Mouse (Mus musculus): ENCODE results near the gene Cdh5. TPM values are rescaled to one million over a fixed set of nuclear protein-coding genes. Genes with fewer than 3 reads are reported as not detected.

Cdh5 gene
- polyA plus RNA-seq, 1 experiment from 2014 or later, result 8.7 TPM

DNA sequence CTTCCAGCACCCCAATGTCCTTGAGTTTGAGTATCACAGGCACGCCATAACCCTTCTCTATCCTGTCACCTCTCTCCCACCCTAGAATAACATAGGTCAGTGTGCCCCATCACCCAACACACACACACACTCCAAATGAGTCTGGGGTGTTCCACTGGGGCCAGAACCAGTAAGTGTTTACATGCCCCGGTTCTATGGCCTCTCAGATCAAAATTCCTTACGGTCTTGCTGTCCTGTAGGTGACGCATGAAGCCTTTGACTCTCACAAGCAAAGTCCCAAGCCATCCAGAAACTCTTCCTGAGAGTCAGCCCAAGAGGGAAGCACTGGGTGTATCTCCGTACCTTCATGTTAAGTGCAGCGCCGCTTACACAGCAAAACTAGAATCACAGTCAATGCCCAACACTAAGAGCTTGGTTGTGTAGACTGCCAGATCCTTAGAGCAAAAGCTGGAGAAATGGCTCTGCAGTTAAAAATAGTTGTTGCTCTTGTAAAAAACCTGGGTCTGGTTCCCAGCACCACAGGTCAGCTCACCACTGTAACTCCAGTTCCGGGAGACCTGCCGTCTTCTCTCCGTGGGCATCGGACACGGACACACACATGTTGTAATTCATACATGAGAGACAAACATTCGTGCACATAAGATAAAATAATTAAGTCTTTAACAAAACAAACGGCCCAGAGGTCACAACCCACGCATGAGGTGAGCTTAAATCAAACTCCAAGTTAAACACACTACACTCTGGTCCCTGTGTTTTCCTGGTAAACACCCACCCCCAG lies 45.5 kb downstream of the Cdh5 start:
- TF ChIP-seq EP300 (optimal IDR thresholded peaks at IDR 0.05) (no peak), CTCF (IDR thresholded peaks at IDR 0.05; ENCODE audit: low read depth) (no peak)
- Histone ChIP-seq H3K9me3 (ENCODE audit: control insufficient read depth, low read length) (no peaks in the 10 kb centered on the region), H3K9ac (ENCODE audit: low read length) (no peak overlapping the region), H3K4me3 (ENCODE audit: low read depth, low read length) (no peak overlapping the region), H3K4me1 (replicated peaks; ENCODE audit: control insufficient read depth, insufficient read depth) (no peaks in the 10 kb centered on the region), H3K36me3 (ENCODE audit: control insufficient read depth, insufficient read depth, low read length) (no peaks in the 10 kb centered on the region), H3K4me2 (replicated peaks; ENCODE audit: low read depth) (no peak overlapping the region), H3K27me3 (ENCODE audit: control insufficient read depth, insufficient read depth, low read length) (no peaks in the 10 kb centered on the region), H3K27ac (replicated peaks) (no peak overlapping the region)
- ATAC-seq (ENCODE audit: low FRiP score, low TSS enrichment), result no peak
- 81% methylated on average over 15 of the region's 15 CpGs for WGBS
- no peak for DNase-seq (ENCODE audit: low spot score)

DNA sequence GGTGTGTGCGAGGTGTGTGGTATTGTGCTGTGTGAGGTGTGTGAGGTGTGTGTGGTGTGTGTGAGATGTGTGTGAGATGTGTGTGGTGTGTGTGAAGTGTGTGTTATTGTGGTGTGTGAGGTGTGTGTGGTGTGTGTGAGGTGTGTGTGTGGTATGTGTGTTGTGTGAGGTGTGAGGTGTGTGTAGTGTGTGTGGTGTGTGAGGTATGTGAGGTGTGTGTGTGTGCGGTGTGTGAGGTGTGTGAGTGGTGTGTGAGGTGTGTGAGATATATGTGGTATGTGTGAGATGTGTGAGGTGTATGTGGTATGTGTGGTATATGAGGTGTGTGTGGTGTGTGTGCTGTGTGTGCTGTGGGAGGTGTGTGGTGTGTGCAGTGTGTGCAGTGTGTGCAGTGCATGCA lies 46.5 kb downstream of the Cdh5 start:
- no peak for DNase-seq (ENCODE audit: low spot score)
- Histone ChIP-seq H3K36me3 (ENCODE audit: control insufficient read depth, insufficient read depth, low read length) (no peaks in the 10 kb centered on the region), H3K4me2 (replicated peaks; ENCODE audit: low read depth) (no peak overlapping the region), H3K27me3 (ENCODE audit: control insufficient read depth, insufficient read depth, low read length) (no peaks in the 10 kb centered on the region), H3K27ac (replicated peaks) (no peak overlapping the region), H3K4me3 (ENCODE audit: low read depth, low read length) (no peak overlapping the region), H3K9me3 (ENCODE audit: control insufficient read depth, low read length) (no peaks in the 10 kb centered on the region), H3K9ac (ENCODE audit: low read length) (no peak overlapping the region), H3K4me1 (replicated peaks; ENCODE audit: control insufficient read depth, insufficient read depth) (no peaks in the 10 kb centered on the region)
- 0 out of 2 replicates have a peak, but pooled peaks have one; percentile 24 for ATAC-seq (ENCODE audit: low FRiP score, low TSS enrichment)
- no peak for TF ChIP-seq CTCF (IDR thresholded peaks at IDR 0.05; ENCODE audit: low read depth)
- no peak for TF ChIP-seq EP300 (optimal IDR thresholded peaks at IDR 0.05)
- WGBS, result 91% methylated on average over 2 of the region's 2 CpGs

DNA sequence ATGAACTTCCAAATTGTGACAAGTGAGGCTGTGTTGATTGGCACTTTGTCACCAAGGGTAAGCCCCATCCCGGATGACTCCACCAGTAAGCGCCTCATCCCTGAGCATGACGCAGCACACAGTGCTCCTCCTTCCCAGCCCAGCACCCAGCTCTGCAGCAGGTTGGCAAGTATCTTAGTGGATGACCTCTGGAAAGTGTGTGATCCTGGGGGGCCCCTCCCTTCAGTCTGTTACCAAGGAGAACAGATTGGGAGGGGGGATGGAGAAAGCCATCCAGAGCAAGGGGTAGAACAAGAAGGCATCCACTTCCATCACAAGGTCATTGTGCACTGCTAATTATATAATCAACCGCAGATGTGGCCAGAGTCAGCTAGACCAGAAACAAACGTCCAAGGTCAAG lies 59.3 kb downstream of the Cdh5 start:
- TF ChIP-seq CTCF (IDR thresholded peaks at IDR 0.05; ENCODE audit: low read depth) (no peak), EP300 (optimal IDR thresholded peaks at IDR 0.05) (no peak)
- WGBS, result 65% methylated on average over 5 of the region's 5 CpGs
- H3K4me1 ChIP-seq (replicated peaks; ENCODE audit: control insufficient read depth, insufficient read depth), result no peaks in the 10 kb centered on the region
- no peak overlapping the region for H3K27ac ChIP-seq (replicated peaks)
- no peak overlapping the region for H3K4me2 ChIP-seq (replicated peaks; ENCODE audit: low read depth)
- H3K9me3 ChIP-seq (ENCODE audit: control insufficient read depth, low read length), result no peaks in the 10 kb centered on the region
- ATAC-seq (ENCODE audit: low FRiP score, low TSS enrichment) (no peak), DNase-seq (ENCODE audit: low spot score) (no peak)
- H3K4me3 ChIP-seq (ENCODE audit: low read depth, low read length), result no peak overlapping the region
- no peaks in the 10 kb centered on the region for H3K36me3 ChIP-seq (ENCODE audit: control insufficient read depth, insufficient read depth, low read length)
- no peaks in the 10 kb centered on the region for H3K27me3 ChIP-seq (ENCODE audit: control insufficient read depth, insufficient read depth, low read length)
- no peak overlapping the region for H3K9ac ChIP-seq (ENCODE audit: low read length)

DNA sequence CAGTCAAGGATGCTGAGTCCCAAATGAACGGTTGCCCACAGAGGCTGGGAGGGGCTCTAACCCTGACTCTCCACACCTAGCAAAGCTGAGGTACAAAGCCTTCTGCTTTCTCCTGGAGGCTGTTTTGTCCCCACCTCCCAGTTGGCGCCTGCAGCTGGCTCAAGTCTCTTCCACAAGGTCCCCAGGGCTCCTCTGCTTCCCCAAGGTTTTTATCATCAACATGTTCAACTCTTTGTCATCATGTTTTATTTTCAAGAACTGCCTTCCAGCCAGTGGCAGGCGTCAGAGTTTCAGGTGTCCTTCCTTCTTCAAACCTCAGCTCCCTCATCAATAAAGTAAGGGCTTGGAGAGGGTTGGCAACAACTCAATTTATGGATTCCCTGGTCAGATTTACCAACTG lies 68.0 kb downstream of the Cdh5 start:
- Histone ChIP-seq H3K9ac (ENCODE audit: low read length) (no peak overlapping the region), H3K4me2 (replicated peaks; ENCODE audit: low read depth) (no peak overlapping the region), H3K36me3 (ENCODE audit: control insufficient read depth, insufficient read depth, low read length) (no peaks in the 10 kb centered on the region), H3K27me3 (ENCODE audit: control insufficient read depth, insufficient read depth, low read length) (no peaks in the 10 kb centered on the region), H3K27ac (replicated peaks) (no peak overlapping the region), H3K9me3 (ENCODE audit: control insufficient read depth, low read length) (no peaks in the 10 kb centered on the region), H3K4me3 (ENCODE audit: low read depth, low read length) (no peak overlapping the region), H3K4me1 (replicated peaks; ENCODE audit: control insufficient read depth, insufficient read depth) (no peaks in the 10 kb centered on the region; the same call in 1 of the 2 replicates)
- ATAC-seq (ENCODE audit: low FRiP score, low TSS enrichment), result no peak
- WGBS, result 66% methylated on average over 3 of the region's 3 CpGs
- no peak for TF ChIP-seq CTCF (IDR thresholded peaks at IDR 0.05; ENCODE audit: low read depth)
- TF ChIP-seq EP300 (optimal IDR thresholded peaks at IDR 0.05), result no peak
- no peak for DNase-seq (ENCODE audit: low spot score)

DNA sequence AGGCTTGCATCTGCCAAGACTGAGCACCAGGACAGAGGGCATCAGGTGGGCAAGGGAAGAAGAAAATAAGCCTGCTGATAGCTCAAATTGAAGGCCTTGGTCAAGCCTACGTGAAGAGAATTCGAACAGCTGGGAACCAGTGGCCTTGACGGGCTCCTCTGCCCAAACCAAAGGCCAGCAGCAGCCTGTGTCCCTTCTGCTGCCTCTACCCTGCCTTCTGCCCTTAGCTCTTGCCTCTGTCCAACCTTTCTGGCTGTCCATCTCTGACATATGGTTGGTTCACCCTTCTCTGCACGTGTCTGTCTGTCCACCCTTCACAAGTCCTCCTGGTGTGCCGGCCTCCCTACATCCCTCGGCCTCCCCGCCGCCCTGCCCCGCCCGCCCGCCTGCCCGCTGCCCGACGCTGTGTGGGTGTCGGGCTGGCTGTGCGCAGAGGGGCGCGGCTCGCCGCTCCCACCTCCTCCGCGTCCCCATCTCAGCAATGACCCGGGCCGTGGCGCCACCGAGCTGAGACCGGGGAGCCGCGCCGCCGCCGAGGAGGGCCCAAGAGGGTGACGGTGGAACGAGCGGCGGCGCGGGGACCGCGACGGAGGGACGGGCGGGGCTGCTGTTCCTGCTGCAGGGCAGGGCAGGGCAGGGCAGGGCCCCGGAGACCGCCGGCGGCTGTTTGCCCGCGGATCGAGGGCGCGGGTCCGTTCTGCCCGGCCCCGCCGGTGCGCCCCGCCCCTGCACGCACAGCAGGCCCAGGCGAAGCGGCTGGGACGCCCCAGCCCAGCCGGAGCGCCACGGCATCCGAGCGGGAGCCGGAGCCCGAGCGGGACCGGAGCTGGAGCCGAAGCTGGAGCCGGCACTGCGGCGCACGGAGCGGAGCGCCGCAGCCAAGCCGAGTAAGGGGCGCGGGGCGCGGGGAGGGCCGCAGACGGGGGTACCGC lies 69.0 kb downstream of the Cdh5 start, which contains the start of gene Bean1:
Gene Bean1 (plus strand): TSS at position 325 of the 932 bp plus-strand sequence.
- Histone ChIP-seq H3K4me1 (replicated peaks; ENCODE audit: control insufficient read depth, insufficient read depth) (no peaks in the 10 kb centered on the region; the same call in 1 of the 2 replicates), H3K27me3 (ENCODE audit: control insufficient read depth, insufficient read depth, low read length) (no peaks in the 10 kb centered on the region), H3K9ac (ENCODE audit: low read length) (peak within 1 kb of the TSS; percentile 68), H3K36me3 (ENCODE audit: control insufficient read depth, insufficient read depth, low read length) (no peaks in the 10 kb centered on the region), H3K4me3 (ENCODE audit: low read depth, low read length) (peak within 1 kb of the TSS; percentile 57), H3K9me3 (ENCODE audit: control insufficient read depth, low read length) (no peaks in the 10 kb centered on the region), H3K4me2 (replicated peaks; ENCODE audit: low read depth) (peak within 1 kb of the TSS; percentile 96), H3K27ac (replicated peaks) (no peak within 1 kb of the TSS)
- DNase-seq (ENCODE audit: low spot score), result peak; percentile 73
- TF ChIP-seq EP300 (optimal IDR thresholded peaks at IDR 0.05) (no peak), CTCF (IDR thresholded peaks at IDR 0.05; ENCODE audit: low read depth) (no peak)
- peak; percentile 86 for ATAC-seq (ENCODE audit: low FRiP score, low TSS enrichment)
- 2% methylated on average over 75 of the region's 87 CpGs for WGBS
